Mouse (Mus musculus) ovary, adult 10 weeks (tissue): ENCODE measurements around the gene Herc3. TPM values are rescaled to one million over a fixed set of nuclear protein-coding genes. Genes with fewer than 3 reads are reported as not detected.

Experiments
- polyA plus RNA-seq: library from polyadenylated mRNA; stranded (reverse); fragments of 350-450 nt; fragmentation: Illumina TruSeq; extraction: RNeasy Lipid Tissue Mini Kit (QIAGEN cat#74804); gene quantifications from one replicate; pipeline ENCODE4 v1.2.3, GENCODE M21; 2014

Gene Herc3
- 35.4 TPM for polyA plus RNA-seq

DNA sequence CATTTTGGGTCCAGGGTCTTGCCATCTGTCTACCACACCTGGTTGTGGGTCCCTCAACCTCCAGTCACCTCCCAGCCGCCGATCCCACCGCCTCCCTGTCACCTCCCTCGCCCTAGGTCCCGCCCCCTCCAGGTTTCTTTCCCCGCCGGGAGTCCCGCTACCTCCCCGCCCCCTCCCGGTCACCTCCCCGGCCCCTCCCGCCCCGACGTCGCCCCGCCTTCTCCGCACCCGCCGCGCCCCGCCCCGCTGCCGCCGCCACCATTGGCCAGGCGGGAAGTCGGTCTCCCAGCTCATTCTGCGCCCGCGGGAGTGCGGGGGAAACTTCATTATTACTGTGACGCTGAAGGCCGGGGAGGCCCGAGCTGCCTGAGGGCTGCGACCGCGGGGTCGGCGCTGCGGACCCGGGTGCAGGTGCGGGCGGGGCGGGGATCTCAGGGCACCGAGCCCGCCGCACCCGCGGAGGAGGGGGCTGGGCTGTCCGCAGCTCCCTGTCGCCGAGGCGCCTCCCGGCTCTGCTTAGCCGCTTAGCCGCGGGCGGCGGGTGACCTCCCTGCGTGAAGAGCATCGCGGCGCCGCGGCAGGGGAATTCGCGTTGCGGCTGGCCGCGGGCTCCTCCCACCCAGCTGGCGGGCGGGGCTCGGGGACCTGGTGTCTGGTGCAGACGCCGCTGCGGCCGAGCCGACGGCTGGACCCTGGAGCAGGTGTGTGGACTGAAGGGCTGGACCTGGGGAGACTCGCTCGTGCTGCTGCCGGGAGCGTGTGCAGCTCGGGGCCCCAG, at the start of gene Herc3:
Herc3 (plus strand) TSS at position 234 of the 778 bp plus-strand sequence.

DNA sequence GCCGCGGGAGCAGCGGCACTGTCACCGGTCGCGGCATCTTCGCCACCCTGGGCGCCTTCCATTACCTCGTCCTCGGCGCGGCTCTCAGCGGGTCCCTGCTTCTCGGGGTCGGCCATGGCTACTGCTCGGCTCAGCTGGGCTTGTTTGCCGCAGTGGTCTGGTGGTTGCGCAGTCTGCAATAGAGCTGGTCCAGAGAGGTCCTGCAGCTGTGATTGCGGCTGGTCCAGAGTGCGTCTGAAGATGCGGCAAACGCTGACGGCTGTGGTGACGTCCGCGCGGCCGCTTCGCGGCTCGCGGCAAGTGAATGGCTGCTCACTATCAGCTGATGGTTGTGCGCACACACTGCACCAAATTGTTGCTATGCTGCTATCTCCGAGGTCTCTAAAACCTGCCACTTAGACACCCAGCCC, 75.6 kb downstream of the Herc3 start, which contains the start of gene Nap1l5:
Nap1l5 (minus strand) TSS at position 225 of the 410 bp plus-strand sequence.

Other genes with a start within 250 kb of the Herc3 start
- gene Abcg2, start 246.9 kb upstream of the Herc3 start, polyA plus RNA-seq, result 86.1 TPM
- 942 TPM for gene Nap1l5, start 75.6 kb downstream of the Herc3 start, polyA plus RNA-seq
- 174 TPM for gene Fam13a, start 193.1 kb downstream of the Herc3 start, polyA plus RNA-seq